ENCODE assay signal across 13 mouse cellular contexts in genomic region chr4:126371497-126371896, GRCm38 (mm10). TPM values are rescaled to one million over a fixed set of nuclear protein-coding genes. Genes with fewer than 3 reads are reported as not detected.
DNase-seq lines count a peak whose midpoint lies in the region; ATAC-seq and TF ChIP-seq lines count a peak whose summit lies in the region.
"Had no signal": no experiment of that assay in that cellular context is flagged by ENCODE, and none has a peak within 500 bp of the region (broad histone marks: within the 10 kb centered on the region; RNA-seq: fewer than 3 reads in every experiment).

No protein-coding gene starts in this region.

- in situ Hi-C loops in CH12.LX (cut with MboI; ENCODE audit: low pct_ligation_motif_present, low pct_unique_long_range_greater_than_20kb, low sequenced_read_pairs) = no loop called here

- H3K4me1 ChIP-seq in heart, embryonic 10.5 days = no peaks in the 10 kb centered on the region
- peaks cover 3 to 5% of the 10 kb centered on the region in 2 experiments; a peak in 3 of 4 replicates for H3K4me1 ChIP-seq in CH12.LX (ENCODE audit: control insufficient read depth in 1 of 2, insufficient read depth in 2 of 2)
- H3K4me1 ChIP-seq in embryonic fibroblast, embryonic 13.5 days (ENCODE audit: control insufficient read depth, insufficient read depth, low read length) = peaks cover 5% of the 10 kb centered on the region
- H3K4me1 ChIP-seq: embryonic facial prominence, embryonic 12.5 days; hindbrain, embryonic 15.5 days had no signal

- H3K27ac ChIP-seq in heart, embryonic 10.5 days = no peak overlapping the region
- H3K27ac ChIP-seq in CH12.LX (ENCODE audit: insufficient read depth, low read depth) = no peak overlapping the region
- H3K27ac ChIP-seq in embryonic fibroblast, embryonic 13.5 days (ENCODE audit: insufficient read depth, low read length) = peak overlapping the region; percentile 59
- H3K27ac ChIP-seq: embryonic facial prominence, embryonic 12.5 days; hindbrain, embryonic 15.5 days had no signal

- DNase-seq in heart, adult 8-10 months (ENCODE audit: low spot score) = peak; percentile 1
- DNase-seq in heart, embryonic 10.5 days (ENCODE audit: low spot score) = no peak
- DNase-seq in CH12.LX (ENCODE audit: extremely low read depth) = no peak
- DNase-seq in lung, postnatal 10 days = peak; percentile 37
- DNase-seq in thymus, postnatal 25 days = no peak
- DNase-seq: cerebellum, adult 11-12 months; layer of hippocampus, postnatal 36 days; thymus, postnatal 36 days had no signal

- H3K36me3 ChIP-seq in heart, embryonic 10.5 days = peaks cover 28% of the 10 kb centered on the region
- peaks cover 15 to 37% of the 10 kb centered on the region in 2 experiments for H3K36me3 ChIP-seq in CH12.LX (replicated peaks in 1 of 2; ENCODE audit: control insufficient read depth in 1 of 2, insufficient read depth in 1 of 2, low read length in 1 of 2)

- TF ChIP-seq EP300 in CH12.LX (IDR thresholded peaks at IDR 0.05; ENCODE audit: low read length) = peak; percentile 31; the same call in 1 of the 2 replicates

- no peak for TF ChIP-seq CTCF in CH12.LX (conservative IDR thresholded peaks at IDR 0.05 in 1 of 2, IDR thresholded peaks at IDR 0.05 in 1 of 2; ENCODE audit: low read depth in 2 of 2, low read length in 2 of 2)
- TF ChIP-seq CTCF in embryonic fibroblast, embryonic 13.5 days (IDR thresholded peaks at IDR 0.05; ENCODE audit: borderline replicate concordance, insufficient read depth, low read length) = no peak

- H3K9me3 ChIP-seq in heart, embryonic 10.5 days = no peaks in the 10 kb centered on the region
- no peaks in the 10 kb centered on the region for H3K9me3 ChIP-seq in CH12.LX (replicated peaks; ENCODE audit: low read length)
- H3K9me3 ChIP-seq: embryonic facial prominence, embryonic 12.5 days; hindbrain, embryonic 15.5 days had no signal

- no peak for ATAC-seq in erythroblast, adult 5-6 weeks (replicated peaks; ENCODE audit: low FRiP score, poor library complexity, severe bottlenecking)
- ATAC-seq in frontal cortex, adult (ENCODE audit: low TSS enrichment) = no peak

- no peak for TF ChIP-seq POLR2A in CH12.LX (IDR thresholded peaks at IDR 0.05; ENCODE audit: low read depth, low read length)
- TF ChIP-seq POLR2A in embryonic fibroblast, embryonic 13.5 days (IDR thresholded peaks at IDR 0.05; ENCODE audit: low read depth, low read length) = no peak

- no peak overlapping the region for H3K4me2 ChIP-seq in CH12.LX (ENCODE audit: insufficient read depth, low read depth, poor library complexity, severe bottlenecking)
- H3K4me2 ChIP-seq: embryonic facial prominence, embryonic 12.5 days; hindbrain, embryonic 15.5 days had no signal

- no peak for TF ChIP-seq RAD21 in CH12.LX (IDR thresholded peaks at IDR 0.05; ENCODE audit: low read depth, low read length)

- dilution Hi-C loops in CH12.LX (cut with MboI; ENCODE audit: extremely low pct_ligation_motif_present, extremely low pct_unique_long_range_greater_than_20kb, low sequenced_read_pairs) = no loop called here

- no peaks in the 10 kb centered on the region for H3K79me2 ChIP-seq in CH12.LX (replicated peaks; ENCODE audit: control insufficient read depth, extremely low read depth, insufficient read depth, poor library complexity, severe bottlenecking)

- H3K27me3 ChIP-seq in heart, embryonic 10.5 days (ENCODE audit: insufficient read depth, poor library complexity, severe bottlenecking) = no peaks in the 10 kb centered on the region
- no peaks in the 10 kb centered on the region for H3K27me3 ChIP-seq in CH12.LX (replicated peaks)
- H3K27me3 ChIP-seq: embryonic facial prominence, embryonic 12.5 days; hindbrain, embryonic 15.5 days had no signal

- 77% methylated on average over 9 of the region's 9 CpGs for WGBS in heart, embryonic 10.5 days

- no peak overlapping the region for H3K4me3 ChIP-seq in heart, embryonic 10.5 days
- H3K4me3 ChIP-seq in CH12.LX (replicated peaks in 1 of 3; ENCODE audit: low read depth in 2 of 3, low read length in 2 of 3, poor library complexity in 1 of 3) = no peak overlapping the region
- no peak overlapping the region for H3K4me3 ChIP-seq in embryonic fibroblast, embryonic 13.5 days (ENCODE audit: insufficient read depth, low read length)
- H3K4me3 ChIP-seq: embryonic facial prominence, embryonic 12.5 days; hindbrain, embryonic 15.5 days had no signal

- H3K9ac ChIP-seq in CH12.LX (ENCODE audit: insufficient read depth, low read depth) = no peak overlapping the region
- H3K9ac ChIP-seq: embryonic facial prominence, embryonic 12.5 days; hindbrain, embryonic 15.5 days had no signal

TF ChIP-seq in CH12.LX, 34 proteins besides CTCF, POLR2A, EP300 and RAD21:
- TF ChIP-seq POLR2AphosphoS2 (IDR thresholded peaks at IDR 0.05; ENCODE audit: low read depth, low read length) (no peak), JUND (conservative IDR thresholded peaks at IDR 0.05; ENCODE audit: low read depth, low read length) (0 out of 2 replicates have a peak, but pooled peaks have one; percentile 9), JUN (IDR thresholded peaks at IDR 0.05; ENCODE audit: insufficient read depth, low read depth, low read length) (peak; percentile 37; the same call in 1 of the 2 replicates)
TF ChIP-seq in CH12.LX: peak in this region for 2.

RNA-seq across cellular contexts. Expression of gene Tekt2, which starts 46.0 kb away (rescaled TPM):
- total RNA-seq in heart, adult 8-10 months (2022) = under 1 TPM in 2 of 4 experiments, not detected in 2; 0.47 to 0.95 TPM
- 0.47 and 0.62 TPM in 2 replicates for polyA plus RNA-seq in heart, embryonic 10.5 days (2016; fragmentation: Nextera tagmentation; extraction: Ambion mirVana)
- total RNA-seq in CH12.LX (2012; rRNA removed) = 0.08 and 0.13 TPM in 2 replicates
- total RNA-seq in CH12.LX (2014; rRNA removed) = not detected in 2 replicates
- 0.24 and 0.64 TPM in 2 replicates for polyA plus RNA-seq in CH12.LX (2012; ENCODE audit: insufficient read length, low read depth)
- polyA plus RNA-seq in embryonic fibroblast, embryonic 13.5 days (2011; ENCODE audit: insufficient read length, low read depth, missing spikeins) = 3.1 and 3.9 TPM in 2 replicates
- total RNA-seq in erythroblast, adult 5-6 weeks (2015; ENCODE audit: low replicate concordance) = not detected in 2 replicates
- not detected in 2 replicates for total RNA-seq in erythroblast, adult 5-6 weeks (2017; ENCODE audit: low replicate concordance)

RNA-seq across cellular contexts. Expression of gene Adprhl2, which starts 50.0 kb away (rescaled TPM):
- total RNA-seq in heart, adult 8-10 months (2022) = 10 to 100 TPM; 12.7 to 14.4 (median 13.5) TPM
- polyA plus RNA-seq in heart, embryonic 10.5 days (2016; fragmentation: Nextera tagmentation; extraction: Ambion mirVana) = 53.1 and 68.9 TPM in 2 replicates
- total RNA-seq in CH12.LX (2012; rRNA removed) (68.5 and 74.0 TPM in 2 replicates), CH12.LX (2014; rRNA removed) (57.3 and 59.7 TPM in 2 replicates)
- 52.0 and 62.4 TPM in 2 replicates for polyA plus RNA-seq in CH12.LX (2012; ENCODE audit: insufficient read length, low read depth)
- polyA plus RNA-seq in embryonic fibroblast, embryonic 13.5 days (2011; ENCODE audit: insufficient read length, low read depth, missing spikeins) = 15.9 and 16.7 TPM in 2 replicates
- total RNA-seq in erythroblast, adult 5-6 weeks (2015; ENCODE audit: low replicate concordance) = 0.77 and 2.1 TPM in 2 replicates
- total RNA-seq in erythroblast, adult 5-6 weeks (2017; ENCODE audit: low replicate concordance) = 4.3 and 4.6 TPM in 2 replicates

RNA-seq across cellular contexts. Expression of gene Ago3, which starts 57.9 kb away (rescaled TPM):
- total RNA-seq in heart, adult 8-10 months (2022) = 10 to 100 TPM; 11.1 to 13.5 (median 12.8) TPM
- 11.6 and 14.5 TPM in 2 replicates for polyA plus RNA-seq in heart, embryonic 10.5 days (2016; fragmentation: Nextera tagmentation; extraction: Ambion mirVana)
- 6.7 and 6.9 TPM in 2 replicates for total RNA-seq in CH12.LX (2012; rRNA removed)
- 4.6 and 5.3 TPM in 2 replicates for total RNA-seq in CH12.LX (2014; rRNA removed)
- 3.8 and 5.3 TPM in 2 replicates for polyA plus RNA-seq in CH12.LX (2012; ENCODE audit: insufficient read length, low read depth)
- polyA plus RNA-seq in embryonic fibroblast, embryonic 13.5 days (2011; ENCODE audit: insufficient read length, low read depth, missing spikeins) = 18.0 and 22.7 TPM in 2 replicates
- 1.5 and 20.0 TPM in 2 replicates for total RNA-seq in erythroblast, adult 5-6 weeks (2015; ENCODE audit: low replicate concordance)
- 0.77 and 1.5 TPM in 2 replicates for total RNA-seq in erythroblast, adult 5-6 weeks (2017; ENCODE audit: low replicate concordance)

Comparison
In these comparisons a context has a peak if more than half of its experiments do, and no peak if none do; other contexts are left out.
1. DNase-seq: peak in heart, adult 8-10 months (single experiment) and lung, postnatal 10 days (single experiment); none in heart, embryonic 10.5 days (single experiment), CH12.LX (single experiment) and thymus, postnatal 25 days (single experiment).